Mouse (Mus musculus) spleen, adult 2 months (tissue): ENCODE results near the gene Lmod2. TPM values are rescaled to one million over a fixed set of nuclear protein-coding genes. Genes with fewer than 3 reads are reported as not detected.

Source experiments
- DNase-seq, 2 experiments: peaks; one replicate each; pipeline versions ENCODE4 v3.0.0 to v3.0.0-alpha.2; 2012 to 2021; ENCODE audit warnings: low spot score in 2 of 2, low read depth in 1 of 2
- H3K27ac ChIP-seq: fragments of 200-500 bp; 2 replicates; pipeline ENCODE4 v1.5.1; 2012; ENCODE audit warnings: low read length, inconsistent platforms; ENCODE audit not compliant: insufficient read depth
- H3K27me3 ChIP-seq: fragments of 200-500 bp; 2 replicates; pipeline ENCODE4 v1.6.1; 2012; ENCODE audit warnings: mild to moderate bottlenecking, moderate library complexity, low read length, inconsistent platforms; ENCODE audit not compliant: control insufficient read depth, insufficient read depth
- H3K36me3 ChIP-seq: fragments of 200-500 bp; 2 replicates; pipeline ENCODE4 v1.6.1; 2012; ENCODE audit warnings: mild to moderate bottlenecking, low read length, inconsistent platforms; ENCODE audit not compliant: control insufficient read depth, insufficient read depth
- H3K4me1 ChIP-seq: fragments of 200-500 bp; 2 replicates; pipeline ENCODE4 v1.6.1; 2011; ENCODE audit warnings: inconsistent platforms; ENCODE audit not compliant: control insufficient read depth, insufficient read depth, insufficient read length
- H3K4me3 ChIP-seq: fragments of 200-500 bp; 2 replicates; pipeline ENCODE4 v1.5.1; 2011; ENCODE audit warnings: mild to moderate bottlenecking, inconsistent platforms; ENCODE audit not compliant: insufficient read depth, insufficient read length; ENCODE audit errors: extremely low read depth
- CTCF ChIP-seq: fragments of 200-500 bp; IDR thresholded peaks from 2 replicates; pipeline ENCODE4 v1.5.1; 2011; ENCODE audit warnings: mild to moderate bottlenecking, inconsistent platforms; ENCODE audit not compliant: insufficient read depth, insufficient read length, insufficient replicate concordance; ENCODE audit errors: extremely low read depth
- POLR2A ChIP-seq: fragments of 200-500 bp; IDR thresholded peaks from 2 replicates; pipeline ENCODE4 v1.6.1; 2011; ENCODE audit warnings: low read depth, low read length, inconsistent platforms
- WGBS: fragments of 180-500 bp; shearing (Covaris S2); methylation state at CpG from one replicate; pipeline ENCODE4 v1.1.7; 2018; 5-methylcytosine and 5-hydroxymethylcytosine counted together
- polyA plus RNA-seq: library from polyadenylated mRNA; depleted of rRNA; stranded (reverse); fragments of >200 nt; gene quantifications from 2 replicates; pipeline ENCODE4 v1.2.3, GENCODE M21; 2012; rRNA removed

Lmod2 gene
- polyA plus RNA-seq: not detected in 2 replicates

GRCm38 (mm10) chr6:24597500-24597899 lies at the start of gene Lmod2:
TSS of gene Lmod2 (plus strand) at chr6:24597762.
- Histone ChIP-seq H3K36me3 (no peaks in the 10 kb centered on the region), H3K4me1 (no peaks in the 10 kb centered on the region), H3K27me3 (no peaks in the 10 kb centered on the region), H3K4me3 (no peak within 1 kb of the TSS), H3K27ac (no peak within 1 kb of the TSS)
- no peak for DNase-seq
- no peak for TF ChIP-seq POLR2A
- no peak for TF ChIP-seq CTCF
- 91% methylated on average over 10 of the region's 10 CpGs for WGBS

DNA sequence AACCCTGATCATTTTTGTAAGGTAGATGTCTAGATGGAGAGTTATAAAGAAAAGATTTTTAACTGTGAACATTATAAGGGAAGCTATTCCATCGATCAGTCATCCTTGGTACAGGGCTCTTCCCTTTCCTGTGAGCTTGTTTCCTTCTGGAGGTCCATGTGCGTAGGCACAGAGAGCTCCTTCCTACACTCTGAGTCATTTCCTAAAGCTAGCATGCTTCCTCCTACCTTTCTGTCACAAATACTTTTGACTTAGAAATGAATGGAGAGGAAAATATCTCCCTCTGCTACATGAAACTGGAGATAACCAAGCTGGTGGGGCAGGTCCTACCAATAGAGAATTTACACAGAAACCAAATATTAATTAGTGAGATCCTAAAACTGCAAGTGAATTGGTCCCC lies 47.8 kb upstream of the Lmod2 start:
- no peak for DNase-seq
- H3K36me3 ChIP-seq: no peaks in the 10 kb centered on the region
- no peak overlapping the region for H3K4me3 ChIP-seq
- no peaks in the 10 kb centered on the region for H3K4me1 ChIP-seq
- TF ChIP-seq POLR2A: no peak
- TF ChIP-seq CTCF: no peak
- H3K27me3 ChIP-seq: no peaks in the 10 kb centered on the region
- 34% methylated on average over 2 of the region's 2 CpGs for WGBS
- no peak overlapping the region for H3K27ac ChIP-seq

DNA sequence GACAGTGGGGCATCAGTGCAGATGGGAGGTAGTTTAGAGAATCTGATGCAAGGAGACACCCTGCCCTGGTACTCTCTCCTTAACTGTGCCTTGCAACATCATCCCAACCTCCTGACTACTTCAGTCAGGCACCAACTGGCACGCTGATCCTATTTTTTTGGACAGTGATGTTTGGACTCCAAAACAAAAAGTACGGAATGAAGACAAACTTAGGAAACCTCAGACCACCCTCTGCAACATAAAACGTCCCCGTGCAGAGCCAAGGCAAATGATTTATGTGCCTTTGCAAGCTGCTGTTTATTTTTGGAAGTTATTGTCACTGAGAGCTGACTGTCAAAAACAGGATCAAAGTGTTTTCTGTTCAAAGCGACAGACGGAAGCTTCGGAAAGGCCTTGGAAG lies 45.5 kb upstream of the Lmod2 start:
- Histone ChIP-seq H3K27me3 (no peaks in the 10 kb centered on the region), H3K27ac (no peak overlapping the region), H3K4me3 (no peak overlapping the region), H3K36me3 (no peaks in the 10 kb centered on the region), H3K4me1 (no peaks in the 10 kb centered on the region)
- TF ChIP-seq POLR2A (no peak), CTCF (no peak)
- 59% methylated on average over 7 of the region's 7 CpGs for WGBS
- no peak for DNase-seq

DNA sequence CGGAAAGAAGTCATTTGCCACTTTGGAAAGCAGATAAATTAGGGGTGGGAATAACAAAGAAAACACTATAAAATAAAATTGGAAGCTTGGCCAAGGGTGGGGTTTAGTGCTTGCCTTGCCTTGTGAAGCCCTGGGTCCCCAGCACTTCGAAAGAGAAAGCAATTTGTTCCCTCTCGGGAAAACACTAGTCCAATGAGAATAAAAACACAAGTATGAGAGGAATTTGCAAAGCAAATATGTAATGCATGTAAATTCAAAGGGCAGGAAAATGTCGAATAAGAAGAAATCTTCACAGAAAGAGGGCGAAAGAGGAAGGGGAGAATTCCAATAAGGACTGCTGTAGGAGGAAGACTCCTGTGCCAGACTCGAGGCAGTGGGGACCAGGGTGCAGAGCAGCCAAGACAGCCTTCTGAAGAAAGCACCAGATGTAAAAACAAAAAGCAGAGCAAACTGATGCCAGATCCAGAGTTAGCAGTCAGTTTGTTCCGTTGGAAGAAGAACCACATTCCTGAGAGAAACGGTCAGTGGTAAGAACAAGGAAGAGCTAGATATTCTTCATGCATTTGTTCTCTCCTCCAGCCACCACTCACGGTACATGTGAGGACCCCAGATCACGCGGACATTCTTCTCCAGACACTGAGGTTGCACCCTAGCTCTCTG lies 43.0 kb upstream of the Lmod2 start:
- no peak for TF ChIP-seq POLR2A
- no peak for TF ChIP-seq CTCF
- no peak for DNase-seq
- H3K4me3 ChIP-seq: no peak overlapping the region
- H3K27ac ChIP-seq: no peak overlapping the region; the same call in none of the 2 replicates
- 74% methylated on average over 11 of the region's 11 CpGs for WGBS
- no peaks in the 10 kb centered on the region for H3K27me3 ChIP-seq
- no peaks in the 10 kb centered on the region for H3K36me3 ChIP-seq
- no peaks in the 10 kb centered on the region for H3K4me1 ChIP-seq

DNA sequence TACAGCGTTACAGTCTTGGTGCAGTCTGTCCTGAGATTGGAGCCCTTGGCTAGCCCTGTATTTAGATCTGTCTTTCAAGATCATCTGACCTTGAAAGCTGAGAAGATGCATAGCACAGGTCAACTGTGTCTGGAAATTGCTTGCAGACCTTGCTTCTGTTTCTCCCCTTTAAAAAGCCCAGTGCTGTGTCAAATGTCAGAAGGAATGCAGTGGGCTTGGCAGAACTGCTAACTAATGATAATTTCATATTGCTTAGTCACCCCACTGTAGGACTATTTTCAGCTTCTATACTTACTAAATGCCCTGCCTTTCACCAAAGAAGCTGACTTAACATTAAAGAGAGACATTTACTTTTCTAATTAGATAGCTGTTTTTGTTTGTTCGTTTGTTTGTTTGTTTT lies 42.1 kb upstream of the Lmod2 start:
- Histone ChIP-seq H3K36me3 (no peaks in the 10 kb centered on the region), H3K4me1 (no peaks in the 10 kb centered on the region), H3K27ac (no peak overlapping the region), H3K27me3 (no peaks in the 10 kb centered on the region), H3K4me3 (no peak overlapping the region)
- WGBS: 87% methylated on average over 2 of the region's 2 CpGs
- DNase-seq: no peak
- TF ChIP-seq CTCF (no peak), POLR2A (no peak)

- 79% methylated on average over 9 of the region's 9 CpGs for WGBS
- H3K27me3 ChIP-seq: no peaks in the 10 kb centered on the region
- TF ChIP-seq POLR2A (no peak), CTCF (no peak)
- no peaks in the 10 kb centered on the region for H3K36me3 ChIP-seq
- no peak overlapping the region for H3K4me3 ChIP-seq
- H3K27ac ChIP-seq: no peak overlapping the region
- DNase-seq: no peak
- H3K4me1 ChIP-seq: no peaks in the 10 kb centered on the region
These were observed 33.5 kb upstream of the Lmod2 start for GRCm38 (mm10) chr6:24564081-24564480.

DNA sequence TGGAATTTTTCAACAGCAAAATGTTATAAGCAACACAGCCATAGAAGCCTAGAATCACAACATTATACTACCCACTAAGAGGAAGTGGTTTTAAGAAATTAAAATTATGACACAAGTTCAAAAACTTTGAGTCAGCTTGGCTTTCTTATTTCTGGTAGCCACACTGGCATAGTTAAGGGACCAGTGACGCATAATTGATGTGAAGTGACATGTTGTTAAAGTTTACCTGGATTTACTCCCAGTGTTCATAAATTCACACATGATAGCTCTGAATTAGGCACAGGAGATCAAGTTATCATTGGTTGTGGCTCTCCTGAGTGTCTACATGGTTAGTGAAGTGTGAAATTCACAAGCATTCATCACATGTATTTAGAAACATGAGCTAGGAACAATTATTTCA lies 32.7 kb upstream of the Lmod2 start:
- H3K27ac ChIP-seq: no peak overlapping the region
- 78% methylated on average over 1 of the region's 1 CpGs for WGBS
- DNase-seq: no peak
- no peaks in the 10 kb centered on the region for H3K36me3 ChIP-seq
- no peaks in the 10 kb centered on the region for H3K4me1 ChIP-seq
- H3K27me3 ChIP-seq: no peaks in the 10 kb centered on the region
- TF ChIP-seq POLR2A: no peak
- TF ChIP-seq CTCF: no peak
- no peak overlapping the region for H3K4me3 ChIP-seq
